Mouse (Mus musculus) heart, postnatal 0 days (tissue): ENCODE data around the gene Prune2.

Experiments used
- CTCF ChIP-seq: IDR thresholded peaks from 2 replicates; pipeline ENCODE4 v1.5.1; 2016; ENCODE audit warnings: antibody characterized with exemption, control low read depth, low read depth
- EP300 ChIP-seq: IDR thresholded peaks from 2 replicates; pipeline ENCODE4 v1.6.1; 2016; ENCODE audit warnings: antibody characterized with exemption, low read depth

DNA sequence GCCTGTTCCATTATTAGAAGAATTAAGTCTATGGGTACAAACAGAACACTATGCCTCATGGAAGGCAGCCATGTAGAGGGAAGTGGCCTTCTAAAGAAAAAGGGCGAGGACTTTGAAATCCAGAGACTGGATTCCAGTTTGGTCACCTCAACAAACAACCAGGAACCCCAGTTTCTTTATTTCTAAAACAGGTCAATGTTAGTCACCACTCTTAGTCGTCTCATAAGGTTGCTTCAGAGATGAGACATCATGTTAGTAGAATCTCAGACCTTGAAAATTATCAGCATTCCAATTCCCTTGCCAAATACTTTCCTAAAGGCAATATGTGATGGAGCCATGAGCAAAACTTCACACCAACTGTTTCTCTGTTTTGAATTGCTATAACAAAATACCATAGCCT lies 6.6 kb upstream of the Prune2 start:
- TF ChIP-seq EP300 (no peak), CTCF (no peak)
